Mouse (Mus musculus) c-Kit-positive CD71-positive TER-119-positive erythroid progenitor cells, embryonic 14.5 days (primary cell): ENCODE measurements around the gene Asah2.

Experiments used
- DNase-seq: peaks from one replicate; pipeline ENCODE4 v3.0.0-alpha.2; 2013; ENCODE audit warnings: low spot score

The Asah2 gene

DNA sequence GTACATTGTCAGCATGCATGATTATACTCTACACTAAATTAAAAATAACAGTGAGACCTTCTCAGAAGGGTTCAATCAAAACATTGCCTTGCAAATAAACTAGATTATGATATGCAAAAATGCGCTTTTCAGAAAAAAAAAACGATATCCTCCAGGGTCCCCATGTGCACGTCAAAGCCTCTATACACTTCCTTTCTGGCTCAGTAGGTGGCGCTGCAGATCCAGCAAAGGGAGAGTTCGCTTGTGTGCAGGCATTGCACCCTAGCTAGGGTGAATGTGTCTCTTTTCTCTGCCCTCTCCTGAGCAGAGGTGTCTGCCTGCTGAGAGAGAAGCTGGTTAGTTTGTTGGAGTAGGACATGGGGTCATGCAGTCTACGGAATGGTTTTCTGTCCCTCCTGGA lies 136.0 kb downstream of the Asah2 start:
- peak; percentile 58 for DNase-seq

DNA sequence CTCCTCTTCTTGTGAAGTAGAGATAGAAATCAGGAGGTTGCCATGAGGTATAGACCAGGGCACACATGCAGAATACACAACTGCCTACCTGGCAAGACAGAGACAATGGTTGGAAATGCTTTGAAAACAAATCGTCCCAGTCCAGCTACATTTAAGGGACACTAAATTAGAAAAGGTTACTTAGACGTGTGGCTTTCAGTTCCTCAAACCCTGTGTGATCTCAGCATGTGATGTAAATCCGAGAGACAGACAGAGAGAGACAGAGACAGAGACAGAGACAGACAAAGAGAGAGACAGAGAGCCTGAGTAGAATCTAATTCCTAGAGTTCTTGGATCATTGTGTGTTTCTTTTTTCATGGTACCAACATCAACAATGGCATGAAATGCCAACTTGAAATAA lies 136.6 kb downstream of the Asah2 start:
- no peak for DNase-seq

DNA sequence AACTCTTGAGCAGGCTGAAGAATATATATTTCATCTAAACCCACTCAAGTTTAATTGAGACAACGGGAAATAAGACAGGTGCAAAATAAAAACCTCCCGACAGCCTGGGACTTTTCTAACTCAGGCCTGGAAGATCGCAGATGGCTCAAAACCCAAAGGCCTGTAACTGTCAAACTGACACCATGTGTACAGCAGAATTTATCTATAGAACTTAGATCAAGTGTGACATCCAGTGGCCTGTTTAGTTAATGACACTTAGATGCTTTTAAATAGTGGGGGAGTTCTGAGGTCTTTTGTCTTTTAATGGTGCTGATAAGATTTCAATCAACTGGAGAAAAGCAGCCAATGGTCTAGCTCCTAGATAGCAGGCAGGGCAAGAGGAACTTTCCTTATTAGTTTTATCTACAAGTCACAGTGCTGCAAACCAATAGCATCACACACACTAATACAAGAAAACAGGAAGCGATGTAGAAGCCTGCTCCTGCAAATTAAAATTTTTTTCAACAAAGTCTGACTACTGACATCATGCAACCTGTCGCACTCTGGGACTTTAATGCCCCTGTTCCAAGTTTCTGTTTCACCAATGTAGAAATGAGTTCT lies 140.0 kb downstream of the Asah2 start:
- peak; percentile 9 for DNase-seq

DNA sequence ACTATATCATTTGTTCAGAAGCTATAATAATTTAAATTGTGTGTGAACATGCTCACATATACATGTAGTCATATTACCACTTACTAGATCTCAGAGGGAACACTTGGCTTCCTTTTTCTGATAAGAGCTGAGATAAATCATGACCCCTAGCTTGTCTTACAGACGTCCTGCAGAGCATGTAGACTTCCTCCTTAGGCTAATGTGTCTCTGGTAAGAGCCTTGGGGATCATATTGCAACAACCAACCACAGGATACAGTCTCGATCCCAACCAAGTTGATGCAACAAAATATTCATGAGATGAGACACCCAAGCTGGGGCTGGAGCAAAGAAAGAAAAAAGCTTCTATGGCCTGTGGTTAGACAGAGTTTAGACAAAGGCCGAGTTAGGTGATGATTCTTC lies 144.9 kb downstream of the Asah2 start:
- DNase-seq: no peak

DNA sequence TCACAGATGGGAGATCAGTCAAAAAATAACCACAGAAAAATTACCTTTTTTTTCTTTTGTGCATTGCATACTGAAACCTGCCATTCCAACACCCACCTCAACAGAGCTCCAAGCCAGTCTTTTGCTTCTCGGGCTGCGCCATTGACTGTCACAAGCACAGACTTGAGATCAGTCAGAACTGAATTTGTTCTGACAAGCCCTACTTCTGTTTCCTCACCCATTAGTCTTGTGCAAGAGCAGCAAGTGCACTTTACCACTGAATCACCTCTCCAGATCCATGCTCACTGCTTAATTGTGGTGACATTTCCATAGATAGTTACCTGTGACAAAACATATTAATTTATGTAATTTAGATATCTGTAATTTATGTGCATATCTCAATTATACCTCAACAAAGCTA lies 147.6 kb downstream of the Asah2 start:
- DNase-seq: no peak

DNA sequence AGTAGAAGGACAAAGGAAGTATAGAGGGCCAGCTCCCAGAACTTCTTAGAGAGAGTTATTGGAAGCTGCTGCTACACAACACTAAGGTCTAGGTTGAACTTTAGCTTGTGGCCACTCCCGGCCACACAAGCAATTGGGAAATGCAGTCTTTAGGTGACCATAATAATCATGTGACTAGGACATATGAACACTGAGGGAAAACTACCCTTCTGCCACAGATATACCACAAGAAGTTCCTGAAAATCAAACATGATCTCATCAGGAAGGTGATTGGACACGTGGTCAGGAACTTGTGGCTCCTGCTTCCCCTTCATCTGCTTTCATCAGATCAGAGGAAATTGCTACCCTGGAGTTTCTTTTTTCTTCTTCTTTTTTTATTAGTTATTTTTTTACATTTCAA lies 151.7 kb downstream of the Asah2 start:
- no peak for DNase-seq

DNA sequence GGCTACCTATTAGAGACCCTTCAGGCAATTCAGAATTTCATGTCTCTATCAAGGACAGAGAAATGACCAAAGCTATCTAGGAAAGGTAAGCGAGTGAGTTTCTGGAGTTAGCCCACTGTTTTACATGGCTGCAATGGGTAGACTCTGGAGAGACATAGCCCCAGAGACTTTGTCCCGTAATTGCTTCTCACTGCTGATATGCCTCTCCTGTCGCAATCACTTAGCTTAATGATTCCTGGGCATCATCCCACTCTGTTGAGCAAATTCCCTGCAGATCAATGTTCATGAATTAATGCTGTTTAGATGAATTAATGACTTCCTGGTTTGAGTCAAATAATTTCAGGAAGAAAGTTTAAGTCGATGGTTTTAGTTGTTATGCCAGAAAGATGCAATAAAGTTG lies 153.3 kb downstream of the Asah2 start:
- DNase-seq: no peak

DNA sequence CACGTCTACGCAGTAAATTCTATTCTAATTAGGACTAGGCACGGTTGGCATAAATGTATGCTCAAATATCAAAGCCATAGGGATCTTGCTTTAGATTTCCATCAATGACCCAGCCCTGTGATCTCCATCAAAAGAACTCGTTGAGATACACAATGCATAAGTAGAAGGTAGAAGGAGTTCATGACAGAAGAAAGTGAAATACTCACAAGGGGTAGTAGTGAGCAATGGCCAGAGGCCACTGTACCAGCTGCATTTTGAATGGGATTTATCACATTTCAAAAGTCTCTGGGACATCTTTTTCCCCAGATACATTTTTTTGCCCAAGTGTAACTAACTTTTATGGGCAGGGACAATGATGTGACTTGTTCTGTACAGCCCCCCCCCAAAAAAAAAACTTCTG lies 153.7 kb downstream of the Asah2 start:
- DNase-seq: no peak

DNA sequence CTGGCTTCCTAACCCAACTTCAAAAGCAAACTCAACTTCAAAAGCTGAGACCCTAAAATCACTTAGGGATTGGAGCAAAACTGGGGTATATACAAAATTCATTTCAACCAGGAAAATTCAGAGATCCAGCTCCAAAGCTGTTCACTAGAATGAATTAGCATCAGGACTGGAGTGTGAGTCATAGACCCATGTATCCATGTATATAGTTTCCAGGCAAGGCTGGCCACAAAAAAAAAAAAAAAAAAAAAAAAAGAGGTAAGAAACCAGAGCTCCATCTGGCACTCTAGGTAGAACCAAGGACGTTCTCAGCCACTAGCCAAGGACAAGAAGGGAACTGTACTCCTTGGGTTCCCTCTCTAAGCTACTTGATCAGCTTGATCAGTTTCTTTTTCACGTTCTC lies 154.2 kb downstream of the Asah2 start:
- DNase-seq: no peak

DNA sequence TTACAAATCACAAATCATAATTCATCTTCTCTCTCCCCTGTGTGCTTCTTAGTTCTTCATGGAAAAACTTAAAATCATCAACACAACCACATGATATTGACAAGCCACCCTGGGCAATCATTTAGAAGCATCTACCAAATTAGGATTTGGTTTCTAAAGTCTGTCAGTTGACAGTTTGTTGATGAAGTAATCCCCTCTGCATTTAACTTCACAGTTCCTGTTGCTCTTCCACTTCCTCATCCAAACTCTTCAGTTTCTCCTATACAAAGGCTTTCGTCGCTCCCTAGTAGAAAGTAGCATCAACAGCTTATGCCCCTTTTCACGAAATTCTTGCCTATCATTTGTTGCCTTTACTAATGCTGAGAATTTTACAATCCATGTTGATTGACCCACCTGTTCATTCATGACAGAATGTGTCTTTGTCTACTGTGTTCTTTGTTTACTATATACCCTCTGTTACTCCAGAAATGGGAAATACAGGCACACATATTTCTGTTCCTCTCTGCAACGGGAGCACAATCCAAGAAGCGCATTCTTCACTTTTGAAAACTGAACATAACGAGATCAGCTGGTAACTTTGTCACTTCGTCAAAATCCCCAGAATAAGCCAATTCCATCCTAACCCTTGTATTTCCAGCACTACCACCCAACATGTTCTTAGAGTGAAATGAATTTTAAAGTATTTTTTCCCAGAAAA lies 157.1 kb downstream of the Asah2 start:
- no peak for DNase-seq
